Mouse (Mus musculus): Measurements from ENCODE around the gene Uncx. TPM values are rescaled to one million over a fixed set of nuclear protein-coding genes. Genes with fewer than 3 reads are reported as not detected.
A peak's percentile ranks its signal among the peaks of the same experiment; 100 is the strongest.

Uncx gene
- 18.8 and 36.7 TPM in 2 replicates for polyA plus RNA-seq (2016; fragmentation: Nextera tagmentation; extraction: Ambion mirVana)

DNA sequence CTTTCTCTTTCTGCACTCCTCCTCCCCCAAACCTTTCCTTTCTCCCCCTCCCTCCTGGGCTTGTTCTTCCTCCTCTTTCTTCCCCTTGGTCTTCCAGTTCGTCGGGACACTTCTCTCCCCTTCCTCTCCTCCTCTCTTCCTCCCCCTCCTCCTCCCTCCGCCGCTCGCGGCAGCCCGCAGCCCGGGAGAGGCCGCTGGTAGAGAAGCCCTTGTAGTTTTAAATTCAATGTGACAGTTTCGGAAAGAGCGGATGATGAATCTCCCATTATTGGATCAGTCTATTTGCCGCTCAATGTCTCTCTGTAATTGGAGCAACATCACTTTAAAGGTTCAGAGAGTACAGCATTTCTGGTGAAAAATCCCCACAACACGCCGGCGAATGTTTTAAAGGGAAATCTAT is at the start of gene Uncx:
Gene Uncx (plus strand): TSS at position 281 of the 400 bp plus-strand sequence.
- peak; percentile 48 for DNase-seq (ENCODE audit: low spot score)
- H3K4me3 ChIP-seq, result peak within 1 kb of the TSS; percentile 53

DNA sequence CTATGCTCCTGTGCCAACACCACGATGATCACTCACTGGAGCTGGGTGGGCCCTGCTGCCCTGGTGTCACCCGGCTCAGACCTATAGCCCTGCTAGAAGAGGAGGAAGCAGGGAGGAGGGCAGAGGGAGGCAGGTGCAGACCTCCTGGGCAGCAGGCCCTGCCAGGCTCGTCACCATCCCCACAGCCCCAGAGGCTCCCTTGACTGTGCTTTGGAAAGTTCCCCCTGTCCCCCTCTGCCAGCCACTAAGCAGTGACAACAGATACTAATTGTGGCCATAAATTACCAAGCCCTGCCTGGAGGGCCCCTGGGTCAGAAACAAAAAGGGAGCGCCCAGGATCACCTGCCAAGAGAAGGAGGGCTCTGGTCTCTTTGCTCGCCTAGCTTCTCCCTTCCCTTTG is 49.6 kb upstream of the Uncx start:
- no peak overlapping the region for H3K27ac ChIP-seq (replicated peaks)
- 73% methylated on average over 5 of the region's 5 CpGs for WGBS
- no peaks in the 10 kb centered on the region for H3K27me3 ChIP-seq (ENCODE audit: low read depth, poor library complexity, severe bottlenecking)
- no peak overlapping the region for H3K4me3 ChIP-seq
- no peak for DNase-seq (ENCODE audit: low spot score)
- H3K4me1 ChIP-seq, result no peaks in the 10 kb centered on the region
- H3K36me3 ChIP-seq, result no peaks in the 10 kb centered on the region
- H3K9me3 ChIP-seq (replicated peaks), result no peaks in the 10 kb centered on the region

More for the DNA sequence above, at the start of gene Uncx:
- Histone ChIP-seq H3K4me1 (peaks cover 71% of the 10 kb centered on the region), H3K27ac (replicated peaks) (peak within 1 kb of the TSS; percentile 79), H3K36me3 (peaks cover 8% of the 10 kb centered on the region; the same call in 1 of the 2 replicates), H3K27me3 (ENCODE audit: low read depth, poor library complexity, severe bottlenecking) (peaks cover 100% of the 10 kb centered on the region), H3K9me3 (replicated peaks) (no peaks in the 10 kb centered on the region)
- WGBS, result 0% methylated on average over 15 of the region's 15 CpGs

DNA sequence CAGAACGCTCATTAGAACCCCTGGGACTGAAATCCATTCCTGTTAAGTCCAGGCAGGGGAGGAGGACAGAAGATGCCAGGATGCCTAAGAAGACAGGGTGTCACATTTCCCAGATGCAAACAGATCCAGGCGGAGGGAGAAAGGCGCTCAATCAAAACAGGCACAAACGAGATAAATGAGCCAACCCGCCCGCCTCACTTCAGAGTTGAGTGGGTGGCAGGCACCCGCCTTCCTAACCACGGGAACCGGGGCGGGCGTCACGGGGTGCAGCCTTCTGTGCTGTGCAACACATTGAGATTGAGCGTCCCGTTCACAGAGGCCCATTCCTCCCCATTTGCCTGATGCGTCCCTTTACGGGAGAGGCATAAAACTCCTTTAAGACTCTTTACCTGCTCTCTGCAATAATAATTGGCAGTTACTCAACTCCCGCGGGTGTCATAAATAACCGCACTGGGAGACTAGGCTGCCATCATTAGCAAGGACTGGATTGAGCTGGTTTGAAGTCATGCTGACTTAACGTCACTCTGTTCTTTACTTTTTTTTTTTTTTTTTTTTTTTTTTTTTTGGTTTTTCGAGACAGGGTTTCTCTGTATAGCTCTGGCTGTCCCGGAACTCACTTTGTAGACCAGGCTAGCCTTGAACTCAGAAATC is 48.1 kb upstream of the Uncx start:
- no peak for DNase-seq (ENCODE audit: low spot score)
- no peak overlapping the region for H3K4me3 ChIP-seq
- H3K27me3 ChIP-seq (ENCODE audit: low read depth, poor library complexity, severe bottlenecking), result no peaks in the 10 kb centered on the region
- no peaks in the 10 kb centered on the region for H3K36me3 ChIP-seq
- no peaks in the 10 kb centered on the region for H3K9me3 ChIP-seq (replicated peaks)
- no peak overlapping the region for H3K27ac ChIP-seq (replicated peaks)
- 71% methylated on average over 22 of the region's 22 CpGs for WGBS
- no peaks in the 10 kb centered on the region for H3K4me1 ChIP-seq

DNA sequence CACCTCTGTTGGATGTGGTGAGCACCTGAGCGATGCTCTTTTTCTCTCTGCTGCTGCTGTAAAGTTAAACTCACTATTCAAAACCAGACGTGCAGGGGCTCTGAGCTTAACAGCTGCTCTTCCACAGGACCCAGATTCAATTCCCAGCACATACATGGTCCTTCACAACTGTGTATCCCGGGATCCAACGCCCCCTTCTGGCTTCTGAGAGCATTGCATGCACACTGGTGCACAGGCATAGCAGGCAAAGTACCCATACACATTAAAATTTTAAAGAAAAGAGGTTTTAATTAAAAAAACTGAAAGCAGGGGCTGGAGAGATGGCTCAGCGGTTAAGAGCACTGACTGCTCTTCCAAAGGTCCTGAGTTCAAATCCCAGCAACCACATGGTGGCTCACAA is 46.4 kb upstream of the Uncx start:
- Histone ChIP-seq H3K27ac (replicated peaks) (no peak overlapping the region), H3K4me1 (no peaks in the 10 kb centered on the region), H3K9me3 (replicated peaks) (no peaks in the 10 kb centered on the region), H3K36me3 (no peaks in the 10 kb centered on the region), H3K4me3 (no peak overlapping the region), H3K27me3 (ENCODE audit: low read depth, poor library complexity, severe bottlenecking) (no peaks in the 10 kb centered on the region)
- 57% methylated on average over 5 of the region's 5 CpGs for WGBS
- DNase-seq (ENCODE audit: low spot score), result no peak

DNA sequence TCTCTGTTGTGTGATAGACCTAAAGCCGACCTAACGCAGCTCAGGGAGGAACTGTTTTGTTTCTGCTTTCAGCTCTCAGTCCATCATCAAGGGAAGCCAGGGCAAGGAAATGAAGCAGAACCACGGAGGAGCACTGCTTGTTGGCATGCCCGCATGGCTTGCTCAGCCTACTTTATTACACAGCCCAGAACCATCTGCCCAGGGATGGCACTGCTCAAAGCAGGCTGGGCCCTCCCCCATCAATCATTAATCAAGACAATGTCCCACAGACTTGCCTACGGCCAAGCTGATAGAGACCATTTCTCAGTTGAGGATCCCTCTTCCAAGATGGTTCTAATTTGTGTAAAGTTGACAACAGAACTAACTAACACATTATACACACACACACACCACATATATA is 44.5 kb upstream of the Uncx start:
- Histone ChIP-seq H3K4me3 (no peak overlapping the region), H3K27ac (replicated peaks) (no peak overlapping the region), H3K36me3 (no peaks in the 10 kb centered on the region), H3K27me3 (ENCODE audit: low read depth, poor library complexity, severe bottlenecking) (0 out of 2 replicates have a peak, but pooled peaks cover 5% of the 10 kb centered on the region), H3K9me3 (replicated peaks) (no peaks in the 10 kb centered on the region), H3K4me1 (no peaks in the 10 kb centered on the region)
- 70% methylated on average over 5 of the region's 5 CpGs for WGBS
- no peak for DNase-seq (ENCODE audit: low spot score)

DNA sequence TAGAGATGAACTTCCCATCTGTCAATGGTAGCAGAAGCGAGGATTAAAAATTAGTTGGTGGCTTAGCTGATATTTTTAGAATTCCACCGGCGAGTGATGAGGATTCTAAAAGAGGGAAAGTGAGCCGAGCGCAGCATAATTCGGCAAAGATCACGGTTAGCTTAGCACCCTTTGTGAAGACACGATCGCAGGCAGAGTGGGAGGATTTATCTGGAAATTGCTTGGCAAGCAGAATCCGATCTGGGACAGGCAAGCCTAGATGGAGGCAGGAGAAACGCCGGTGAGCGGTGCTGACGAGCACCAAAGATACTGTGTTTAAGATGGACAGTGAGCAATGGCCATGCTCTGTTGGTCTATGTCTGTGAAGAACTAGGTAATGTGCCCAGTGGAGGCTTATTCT is 41.0 kb upstream of the Uncx start:
- H3K27me3 ChIP-seq (ENCODE audit: low read depth, poor library complexity, severe bottlenecking), result 0 out of 2 replicates have a peak, but pooled peaks cover 12% of the 10 kb centered on the region
- H3K4me3 ChIP-seq, result no peak overlapping the region
- whole genome bisulfite sequencing, result 90% methylated on average over 14 of the region's 14 CpGs

DNA sequence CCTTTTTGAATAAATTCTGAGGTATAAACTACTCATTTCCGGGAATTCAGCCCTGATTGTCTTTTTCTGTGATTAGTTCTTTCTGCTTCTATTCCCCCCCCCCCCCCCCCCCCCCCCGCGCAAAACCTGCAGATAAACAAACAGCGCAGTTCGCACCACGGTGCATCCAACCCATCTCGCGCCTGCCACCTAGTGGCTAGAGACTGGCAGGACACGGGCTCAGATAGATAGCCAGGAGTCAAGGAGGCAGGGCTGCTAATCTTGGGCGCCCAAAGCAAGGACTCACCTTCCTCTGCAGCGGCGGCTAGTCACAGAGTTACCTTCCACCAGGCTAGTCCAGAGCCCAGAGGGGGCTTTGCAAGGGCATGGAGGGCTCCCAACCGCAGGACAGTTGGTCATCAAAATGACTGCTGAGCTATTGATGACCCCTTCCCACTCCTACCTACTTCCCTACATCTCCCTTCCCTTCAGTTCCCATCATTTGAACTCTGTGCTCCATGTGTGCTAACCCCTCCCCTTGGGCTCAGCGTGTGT is 38.2 kb upstream of the Uncx start:
- Histone ChIP-seq H3K4me3 (no peak overlapping the region), H3K36me3 (no peaks in the 10 kb centered on the region), H3K27ac (replicated peaks) (no peak overlapping the region), H3K9me3 (replicated peaks) (no peaks in the 10 kb centered on the region), H3K4me1 (no peaks in the 10 kb centered on the region), H3K27me3 (ENCODE audit: low read depth, poor library complexity, severe bottlenecking) (peaks cover 20% of the 10 kb centered on the region; the same call in 1 of the 2 replicates)
- 7% methylated on average over 11 of the region's 14 CpGs for WGBS
- peak; percentile 62 for DNase-seq (ENCODE audit: low spot score)

More for the DNA sequence above, 41.0 kb upstream of the Uncx start:
- no peak for DNase-seq (ENCODE audit: low spot score)
- Histone ChIP-seq H3K4me1 (no peaks in the 10 kb centered on the region), H3K36me3 (no peaks in the 10 kb centered on the region), H3K27ac (replicated peaks) (no peak overlapping the region), H3K9me3 (replicated peaks) (no peaks in the 10 kb centered on the region)

DNA sequence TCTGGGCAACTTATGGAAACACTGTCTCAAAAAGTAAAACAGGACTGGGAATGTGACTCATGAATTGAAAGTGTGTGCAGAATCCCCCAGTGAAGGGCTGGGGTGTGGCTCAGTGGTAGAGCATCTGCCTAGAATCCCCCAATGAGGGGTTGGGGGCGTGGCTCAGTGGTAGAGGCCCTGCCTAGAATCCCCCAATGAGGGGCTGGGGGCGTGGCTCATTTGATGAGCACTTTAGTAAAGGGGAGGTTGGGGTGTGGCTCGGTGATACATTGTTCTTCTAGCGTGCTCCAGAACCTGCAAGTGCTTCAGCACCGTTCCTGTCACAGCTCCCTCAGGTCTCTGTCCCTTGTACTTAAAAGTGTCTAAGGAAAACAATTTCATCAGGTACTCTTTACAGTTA is 37.1 kb upstream of the Uncx start:
- Histone ChIP-seq H3K4me1 (no peaks in the 10 kb centered on the region), H3K9me3 (replicated peaks) (no peaks in the 10 kb centered on the region), H3K27ac (replicated peaks) (no peak overlapping the region), H3K36me3 (no peaks in the 10 kb centered on the region), H3K4me3 (no peak overlapping the region), H3K27me3 (ENCODE audit: low read depth, poor library complexity, severe bottlenecking) (peaks cover 30% of the 10 kb centered on the region; the same call in 1 of the 2 replicates)
- WGBS, result 25% methylated on average over 5 of the region's 5 CpGs
- no peak for DNase-seq (ENCODE audit: low spot score)

DNA sequence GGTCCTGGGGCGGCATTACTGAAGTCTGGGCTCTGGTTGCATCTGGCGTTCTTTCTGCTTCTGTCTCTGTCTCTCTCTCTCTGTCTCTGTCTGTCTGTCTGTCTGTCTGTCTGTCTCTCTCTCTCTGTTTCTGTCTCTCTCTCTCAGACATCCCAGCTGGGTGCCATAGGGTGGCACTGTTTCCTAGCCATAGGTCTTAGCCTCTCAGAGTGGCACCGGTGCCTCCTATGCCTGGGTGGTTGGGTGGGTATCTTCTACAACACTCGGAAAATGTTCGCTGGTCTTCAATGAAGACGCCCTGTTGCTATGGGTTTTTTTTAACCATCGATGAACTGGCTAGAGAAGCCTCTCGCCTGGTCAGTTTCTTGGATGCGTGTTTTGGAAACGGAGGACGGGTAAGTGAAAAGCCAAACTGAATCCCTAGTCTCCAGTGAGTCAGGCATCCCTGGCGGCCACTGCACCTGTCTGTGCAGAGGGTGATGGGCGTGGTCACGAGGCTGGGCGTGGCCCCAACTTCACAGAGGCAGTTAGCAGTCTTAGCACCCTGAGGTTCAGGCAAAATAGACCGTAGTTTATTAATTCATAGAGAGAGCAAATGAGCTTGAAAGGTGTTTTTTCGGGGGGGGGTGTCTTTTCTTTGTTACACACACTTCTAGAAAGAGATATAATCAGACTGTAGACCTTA is 32.5 kb upstream of the Uncx start:
- Histone ChIP-seq H3K9me3 (replicated peaks) (no peaks in the 10 kb centered on the region), H3K36me3 (no peaks in the 10 kb centered on the region), H3K27me3 (ENCODE audit: low read depth, poor library complexity, severe bottlenecking) (peaks cover 20% of the 10 kb centered on the region; the same call in 1 of the 2 replicates), H3K27ac (replicated peaks) (no peak overlapping the region), H3K4me3 (no peak overlapping the region), H3K4me1 (no peaks in the 10 kb centered on the region)
- DNase-seq (ENCODE audit: low spot score), result no peak
- 21% methylated on average over 17 of the region's 17 CpGs for WGBS

DNA sequence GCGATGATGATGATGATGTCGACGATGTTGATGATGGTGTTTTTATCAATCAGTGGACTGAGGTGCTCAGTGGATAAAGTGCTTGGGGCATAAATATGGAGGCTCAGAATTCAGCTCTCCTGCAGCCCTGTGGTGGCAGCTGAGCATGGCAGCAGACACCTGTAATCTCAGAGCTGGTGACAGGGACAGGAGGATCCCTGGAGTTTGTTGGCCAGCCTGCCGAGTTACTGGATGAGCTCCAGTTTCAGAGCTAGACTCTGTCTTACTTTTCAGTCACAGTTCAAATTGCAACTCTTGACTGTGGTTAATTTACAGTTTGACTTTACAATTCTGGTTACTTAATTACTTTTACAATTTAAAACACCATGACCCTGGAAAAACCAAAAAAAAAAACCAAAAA is 31.1 kb upstream of the Uncx start:
- DNase-seq (ENCODE audit: low spot score), result no peak
- 88% methylated on average over 4 of the region's 4 CpGs for WGBS
- H3K27me3 ChIP-seq (ENCODE audit: low read depth, poor library complexity, severe bottlenecking), result peaks cover 20% of the 10 kb centered on the region; the same call in 1 of the 2 replicates

DNA sequence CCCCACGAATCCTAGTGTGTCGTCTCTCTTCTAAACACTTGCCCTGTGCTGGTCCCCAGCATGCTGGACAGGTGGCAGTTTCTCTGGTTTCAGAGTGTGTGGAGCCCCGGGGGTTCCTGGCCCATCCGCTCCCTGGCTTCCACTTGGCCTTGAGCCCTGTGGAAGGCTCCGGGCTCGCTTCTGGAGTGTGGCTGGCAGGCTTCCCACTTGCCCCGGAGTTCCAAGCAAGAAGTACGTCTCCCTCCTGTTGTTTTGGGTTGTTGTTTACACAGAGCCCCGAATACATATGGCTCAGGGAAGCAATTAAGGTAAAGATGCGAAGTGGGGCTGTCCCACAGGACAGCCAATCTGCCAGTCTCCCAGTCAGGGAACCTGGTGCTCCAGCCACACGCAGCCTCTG is 27.0 kb upstream of the Uncx start:
- Histone ChIP-seq H3K27me3 (ENCODE audit: low read depth, poor library complexity, severe bottlenecking) (peaks cover 11% of the 10 kb centered on the region; the same call in 1 of the 2 replicates), H3K9me3 (replicated peaks) (no peaks in the 10 kb centered on the region), H3K27ac (replicated peaks) (no peak overlapping the region), H3K4me1 (no peaks in the 10 kb centered on the region), H3K4me3 (no peak overlapping the region), H3K36me3 (no peaks in the 10 kb centered on the region)
- 49% methylated on average over 11 of the region's 11 CpGs for WGBS
- no peak for DNase-seq (ENCODE audit: low spot score)

More for the DNA sequence above, 31.1 kb upstream of the Uncx start:
- Histone ChIP-seq H3K9me3 (replicated peaks) (no peaks in the 10 kb centered on the region), H3K36me3 (no peaks in the 10 kb centered on the region), H3K27ac (replicated peaks) (no peak overlapping the region), H3K4me1 (no peaks in the 10 kb centered on the region), H3K4me3 (no peak overlapping the region)

DNA sequence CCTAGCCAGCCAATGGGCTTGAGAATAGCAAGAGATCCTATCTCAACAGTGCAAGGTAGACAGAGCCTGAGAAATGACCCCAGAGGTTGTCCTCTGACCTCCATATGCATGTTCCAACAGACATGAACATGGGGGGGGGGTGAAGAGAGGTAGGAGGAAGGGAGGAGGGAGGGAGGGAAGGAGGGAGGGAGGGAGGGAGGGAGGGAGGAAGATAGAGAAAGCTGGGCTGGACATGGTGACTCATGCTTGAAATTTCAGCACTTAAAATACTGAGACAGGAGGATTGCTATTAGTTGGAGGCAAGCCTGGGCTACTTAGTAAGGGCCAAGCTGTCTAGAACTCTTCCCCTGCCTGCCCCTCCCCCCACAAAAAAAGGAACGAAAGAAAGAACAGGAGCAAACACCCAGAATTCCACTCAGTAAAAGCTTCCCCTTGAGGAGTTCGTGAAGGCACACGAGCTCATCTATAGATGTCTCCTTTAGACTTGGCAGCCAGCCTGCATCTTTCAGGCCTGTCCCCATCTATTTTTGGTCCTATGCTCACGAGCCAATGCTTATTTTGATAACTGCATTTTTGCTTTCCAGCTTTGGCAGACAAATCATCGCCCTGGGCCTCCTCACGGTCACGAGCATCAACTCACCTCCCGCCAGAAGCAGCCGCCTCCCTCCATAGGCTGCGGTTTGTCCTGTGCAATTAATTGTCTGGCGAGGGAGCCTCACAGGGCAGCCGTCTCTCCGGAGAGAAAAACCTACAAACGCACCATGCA is 23.0 kb upstream of the Uncx start:
- H3K4me3 ChIP-seq, result no peak overlapping the region
- H3K27ac ChIP-seq (replicated peaks), result no peak overlapping the region
- 72% methylated on average over 14 of the region's 14 CpGs for WGBS
- no peak for DNase-seq (ENCODE audit: low spot score)
- H3K27me3 ChIP-seq (ENCODE audit: low read depth, poor library complexity, severe bottlenecking), result peaks cover 20% of the 10 kb centered on the region; the same call in 1 of the 2 replicates
- H3K9me3 ChIP-seq (replicated peaks), result 0 out of 2 replicates have a peak, but pooled peaks cover 4% of the 10 kb centered on the region
- no peaks in the 10 kb centered on the region for H3K36me3 ChIP-seq
- H3K4me1 ChIP-seq, result no peaks in the 10 kb centered on the region

All from midbrain, embryonic 10.5 days (tissue).